Comparison of ENCODE assay signal across 8 mouse cellular contexts in the genomic region with DNA sequence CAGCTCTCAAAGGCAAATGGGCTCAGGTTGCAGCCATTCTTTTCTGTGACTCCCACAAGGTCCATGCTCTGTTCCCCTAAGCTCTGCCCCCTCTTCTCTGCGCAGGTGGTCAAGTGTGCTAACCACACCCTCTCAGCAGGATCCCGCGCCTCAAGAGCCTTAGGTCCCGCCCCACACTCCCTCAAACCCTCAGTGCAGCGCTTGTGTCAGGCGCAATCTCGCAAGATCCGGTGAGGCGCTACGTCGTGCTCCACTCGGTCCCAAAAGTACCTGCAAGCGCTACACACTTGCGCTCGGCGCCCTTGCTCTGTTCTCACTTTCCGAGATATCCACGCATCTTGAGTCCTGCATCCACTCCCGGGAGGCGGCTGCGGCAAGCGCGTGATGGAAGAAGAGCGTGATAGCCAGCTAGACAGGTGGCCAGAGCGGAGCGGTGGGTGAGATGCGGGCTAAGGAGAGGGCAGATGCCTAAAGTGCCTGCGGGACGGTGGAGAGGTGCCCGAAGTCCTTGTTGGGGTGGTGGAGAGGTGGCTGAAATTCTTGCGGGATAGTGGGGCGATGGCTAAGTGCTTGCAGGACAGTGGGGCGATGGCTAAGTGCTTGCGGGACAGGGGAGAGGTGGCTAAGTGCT. TPM values are rescaled to one million over a fixed set of nuclear protein-coding genes. Genes with fewer than 3 reads are reported as not detected.
A peak's percentile ranks its signal among the peaks of the same experiment; 100 is the strongest.
DNase-seq lines count a peak whose midpoint lies in the region; ATAC-seq and TF ChIP-seq lines count a peak whose summit lies in the region.

No protein-coding gene starts in this region.

- no peaks in the 10 kb centered on the region for H3K4me1 ChIP-seq in heart, embryonic 14.5 days (ENCODE audit: control insufficient read depth in 2 of 2, insufficient read depth in 2 of 2, low read length in 2 of 2)
- H3K4me1 ChIP-seq in kidney, embryonic 15.5 days = 0 out of 2 replicates have a peak, but pooled peaks cover 5% of the 10 kb centered on the region
- H3K4me1 ChIP-seq in lung, embryonic 14.5 days (ENCODE audit: insufficient read depth) = no peaks in the 10 kb centered on the region
- peaks cover 8% of the 10 kb centered on the region for H3K4me1 ChIP-seq in olfactory bulb, adult 2 months (ENCODE audit: control insufficient read depth, insufficient read depth, low read length)

- peak; percentile 96 for ATAC-seq in common myeloid progenitor, adult 5-6 weeks (replicated peaks; ENCODE audit: low read depth, poor library complexity, severe bottlenecking)
- no peak for ATAC-seq in heart, embryonic 14.5 days (ENCODE audit: insufficient number of reproducible peaks, insufficient read depth, low FRiP score, low read depth)
- peak; percentile 82 for ATAC-seq in kidney, embryonic 15.5 days (replicated peaks; ENCODE audit: low FRiP score)
- peak; percentile 93 for ATAC-seq in lung, embryonic 14.5 days (ENCODE audit: insufficient read depth)

- H3K27me3 ChIP-seq in heart, embryonic 14.5 days (ENCODE audit: control insufficient read depth, insufficient read depth, low read length) = peaks cover 33% of the 10 kb centered on the region
- H3K27me3 ChIP-seq in kidney, embryonic 15.5 days = peaks cover 57% of the 10 kb centered on the region
- peaks cover 12% of the 10 kb centered on the region for H3K27me3 ChIP-seq in lung, embryonic 14.5 days (ENCODE audit: insufficient read depth, low read length)

- peak overlapping the region; percentile 34; the same call in 1 of the 2 replicates for H3K9ac ChIP-seq in heart, embryonic 14.5 days (ENCODE audit: low read length)
- no peak overlapping the region for H3K9ac ChIP-seq in kidney, embryonic 15.5 days
- peak overlapping the region; percentile 40 for H3K9ac ChIP-seq in lung, embryonic 14.5 days

- H3K36me3 ChIP-seq in heart, embryonic 14.5 days (ENCODE audit: control insufficient read depth, insufficient read depth, low read length) = no peaks in the 10 kb centered on the region
- no peaks in the 10 kb centered on the region for H3K36me3 ChIP-seq in kidney, embryonic 15.5 days
- no peaks in the 10 kb centered on the region for H3K36me3 ChIP-seq in lung, embryonic 14.5 days (ENCODE audit: insufficient read depth)

- TF ChIP-seq CTCF in lung, embryonic 14.5 days (IDR thresholded peaks at IDR 0.05; ENCODE audit: low read depth) = no peak
- TF ChIP-seq CTCF in olfactory bulb, adult 2 months (IDR thresholded peaks at IDR 0.05; ENCODE audit: insufficient read depth, low read depth, low read length) = no peak

- DNase-seq in layer of hippocampus, postnatal 10 days (ENCODE audit: low spot score in 2 of 2) = peak; percentile 3 to 22
- no peak for DNase-seq in layer of hippocampus, adult 9-11 months
- peak; percentile 58 for DNase-seq in lung, embryonic 14.5 days
- DNase-seq in urinary bladder, adult 2 months (ENCODE audit: low spot score) = peak; percentile 32

- no peaks in the 10 kb centered on the region for H3K9me3 ChIP-seq in heart, embryonic 14.5 days (ENCODE audit: control insufficient read depth, low read length)
- no peaks in the 10 kb centered on the region for H3K9me3 ChIP-seq in kidney, embryonic 15.5 days (replicated peaks)
- peaks cover 7% of the 10 kb centered on the region; the same call in 1 of the 2 replicates for H3K9me3 ChIP-seq in lung, embryonic 14.5 days (ENCODE audit: low read depth, low read length)

- no peak for TF ChIP-seq POLR2A in olfactory bulb, adult 2 months (IDR thresholded peaks at IDR 0.05; ENCODE audit: insufficient read depth, low read depth, low read length)

- H3K4me3 ChIP-seq in heart, embryonic 14.5 days (ENCODE audit: control insufficient read depth in 1 of 2, insufficient read depth in 1 of 2, low read depth in 1 of 2, low read length in 2 of 2) = peak overlapping the region; percentile 33 to 37
- peak overlapping the region; percentile 38 for H3K4me3 ChIP-seq in kidney, embryonic 15.5 days (replicated peaks)
- peak overlapping the region; percentile 37 for H3K4me3 ChIP-seq in lung, embryonic 14.5 days (ENCODE audit: low read depth, low read length)
- peak overlapping the region; percentile 42 for H3K4me3 ChIP-seq in olfactory bulb, adult 2 months (ENCODE audit: insufficient read depth, low read depth, low read length)

- no peak overlapping the region for H3K27ac ChIP-seq in heart, embryonic 14.5 days (replicated peaks in 1 of 2; ENCODE audit: control insufficient read depth in 1 of 2, insufficient read depth in 1 of 2, low read depth in 2 of 2, low read length in 2 of 2)
- H3K27ac ChIP-seq in kidney, embryonic 15.5 days = no peak overlapping the region
- H3K27ac ChIP-seq in lung, embryonic 14.5 days (ENCODE audit: low read depth) = no peak overlapping the region
- H3K27ac ChIP-seq in olfactory bulb, adult 2 months (ENCODE audit: insufficient read depth, low read depth, low read length) = no peak overlapping the region

- peak overlapping the region; percentile 70 for H3K4me2 ChIP-seq in heart, embryonic 14.5 days (ENCODE audit: low read length)
- H3K4me2 ChIP-seq in kidney, embryonic 15.5 days = peak overlapping the region; percentile 73
- peak overlapping the region; percentile 59 for H3K4me2 ChIP-seq in lung, embryonic 14.5 days

- WGBS in heart, embryonic 14.5 days = 7% methylated on average over 34 of the region's 34 CpGs
- 7% methylated on average over 34 of the region's 34 CpGs for WGBS in kidney, embryonic 15.5 days
- 8% methylated on average over 34 of the region's 34 CpGs for WGBS in lung, embryonic 14.5 days
- 7% methylated on average over 34 of the region's 34 CpGs for WGBS in olfactory bulb, adult 2 months

RNA-seq across cellular contexts. Expression of gene Gm26992, which starts 25.8 kb away (rescaled TPM):
- not detected for total RNA-seq in layer of hippocampus, postnatal 10 days (2021)
- not detected in 2 replicates for total RNA-seq in common myeloid progenitor, adult 5-6 weeks (2017)
- 0.62 TPM in 1 of 2 replicates, not detected in the other for polyA plus RNA-seq in heart, embryonic 14.5 days (2014; fragmentation: Nextera tagmentation; extraction: Ambion mirVana)
- not detected in 2 replicates for polyA plus RNA-seq in kidney, embryonic 15.5 days (2015; fragmentation: Nextera tagmentation; extraction: Ambion mirVana)
- polyA plus RNA-seq in lung, embryonic 14.5 days (2014; fragmentation: Nextera tagmentation; extraction: Ambion mirVana) = not detected in 2 replicates
- polyA plus RNA-seq in olfactory bulb, adult 2 months (2012; ENCODE audit: insufficient read depth, insufficient read length, low replicate concordance, missing spikeins) = not detected in 2 replicates
- 0.52 and 1.1 TPM in 2 replicates for polyA plus RNA-seq in urinary bladder, adult 2 months (2012; rRNA removed)

RNA-seq across cellular contexts. Expression of gene Tsx, which starts 33.4 kb away (rescaled TPM):
- under 1 TPM in 1 of 2 experiments, not detected in 1; 0.46 TPM for total RNA-seq in layer of hippocampus, postnatal 10 days (2021)
- total RNA-seq in common myeloid progenitor, adult 5-6 weeks (2017) = not detected in 2 replicates
- polyA plus RNA-seq in heart, embryonic 14.5 days (2014; fragmentation: Nextera tagmentation; extraction: Ambion mirVana) = not detected in 2 replicates
- 0.21 and 0.26 TPM in 2 replicates for polyA plus RNA-seq in kidney, embryonic 15.5 days (2015; fragmentation: Nextera tagmentation; extraction: Ambion mirVana)
- polyA plus RNA-seq in lung, embryonic 14.5 days (2014; fragmentation: Nextera tagmentation; extraction: Ambion mirVana) = 0.32 and 0.64 TPM in 2 replicates
- not detected in 2 replicates for polyA plus RNA-seq in olfactory bulb, adult 2 months (2012; ENCODE audit: insufficient read depth, insufficient read length, low replicate concordance, missing spikeins)
- 1.3 TPM in 2 replicates for polyA plus RNA-seq in urinary bladder, adult 2 months (2012; rRNA removed)
